Mouse (Mus musculus) cortical plate, adult 2 months (tissue): ENCODE data around the gene Abcc2.

ENCODE experiments used
- CTCF ChIP-seq: fragments of 200-500 bp; IDR thresholded peaks from 2 replicates; pipeline ENCODE4 v1.5.1; 2011; ENCODE audit warnings: mild to moderate bottlenecking, control low read depth, low read length; ENCODE audit not compliant: insufficient read depth; ENCODE audit errors: extremely low read depth
- POLR2A ChIP-seq: fragments of 200-500 bp; IDR thresholded peaks from 2 replicates; pipeline ENCODE4 v1.6.1; 2011; ENCODE audit warnings: mild to moderate bottlenecking, low read length, control low read depth; ENCODE audit not compliant: insufficient read depth; ENCODE audit errors: extremely low read depth

DNA sequence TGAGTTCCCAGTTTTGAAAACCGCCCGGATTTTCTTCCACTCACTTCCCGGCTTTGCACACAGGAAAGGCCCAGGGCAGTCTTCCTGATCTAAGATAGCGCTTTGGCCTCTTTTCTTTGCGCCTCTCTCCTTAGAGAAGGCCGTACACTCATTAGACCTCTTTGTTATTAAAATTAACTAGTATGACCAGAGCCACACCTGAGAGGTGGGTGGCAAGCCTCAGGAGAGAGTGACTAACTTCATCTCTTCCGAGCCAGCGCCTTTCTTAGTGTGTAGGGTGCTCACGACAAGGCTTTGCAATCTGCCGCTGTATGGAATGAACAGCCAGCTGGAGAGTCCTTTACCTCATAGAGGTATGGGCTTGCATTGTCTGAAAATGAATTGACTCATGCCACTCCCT lies 21.9 kb downstream of the Abcc2 start:
- TF ChIP-seq CTCF, result no peak
- TF ChIP-seq POLR2A, result no peak
